Mouse (Mus musculus): ENCODE measurements around the gene Pkn1.

Pkn1 gene

GRCm38 (mm10) chr8:83693609-83694236 is 5.3 kb downstream of the Pkn1 start:
- in situ Hi-C loops (cut with MboI; ENCODE audit: low sequenced_read_pairs), result no loop called here

DNA sequence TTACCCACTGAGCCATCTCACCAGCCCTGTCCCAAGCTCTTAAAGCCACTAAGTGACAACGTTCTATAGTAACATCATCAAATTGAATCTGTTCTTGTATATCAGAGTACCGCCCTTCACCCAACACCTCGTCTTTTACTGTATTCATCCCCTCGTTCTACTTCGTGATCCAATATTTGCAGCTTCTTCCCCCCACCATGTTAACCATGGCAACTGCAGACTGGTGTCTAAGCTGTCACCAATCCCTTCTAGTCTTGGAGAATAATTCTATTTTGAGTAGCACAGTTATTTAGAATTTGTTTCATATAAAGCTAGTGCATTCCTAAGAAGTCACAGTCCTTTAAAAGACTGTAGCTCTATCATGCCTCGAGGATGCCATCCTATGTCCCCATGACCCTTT is 9.7 kb downstream of the Pkn1 start:
- in situ Hi-C loops (cut with MboI; ENCODE audit: low sequenced_read_pairs), result no loop called here

GRCm38 (mm10) chr8:83684517-83684916 is 14.5 kb downstream of the Pkn1 start:
- in situ Hi-C loops (cut with MboI; ENCODE audit: low sequenced_read_pairs), result no loop called here

DNA sequence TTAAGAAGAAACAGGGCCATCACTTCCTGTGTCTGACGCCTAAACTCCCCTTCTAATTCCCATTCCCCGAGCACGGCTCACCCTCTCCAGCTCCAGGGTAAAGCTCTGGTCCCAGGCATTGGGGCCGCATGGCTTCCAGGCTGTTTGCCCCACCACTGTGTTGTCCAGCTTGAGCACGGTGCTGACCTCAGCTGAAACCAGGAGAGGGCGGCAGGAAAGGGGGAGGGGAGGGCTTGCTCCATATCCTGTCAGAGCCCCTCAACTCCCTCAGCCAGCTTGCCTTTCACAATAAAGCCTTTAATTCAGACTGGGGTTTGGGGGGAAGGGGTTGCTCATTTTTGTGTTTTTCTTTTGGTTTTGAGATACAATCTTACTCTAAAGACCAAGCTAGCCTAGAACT is 17.9 kb downstream of the Pkn1 start:
- in situ Hi-C loops (cut with MboI; ENCODE audit: low sequenced_read_pairs), result no loop called here

DNA sequence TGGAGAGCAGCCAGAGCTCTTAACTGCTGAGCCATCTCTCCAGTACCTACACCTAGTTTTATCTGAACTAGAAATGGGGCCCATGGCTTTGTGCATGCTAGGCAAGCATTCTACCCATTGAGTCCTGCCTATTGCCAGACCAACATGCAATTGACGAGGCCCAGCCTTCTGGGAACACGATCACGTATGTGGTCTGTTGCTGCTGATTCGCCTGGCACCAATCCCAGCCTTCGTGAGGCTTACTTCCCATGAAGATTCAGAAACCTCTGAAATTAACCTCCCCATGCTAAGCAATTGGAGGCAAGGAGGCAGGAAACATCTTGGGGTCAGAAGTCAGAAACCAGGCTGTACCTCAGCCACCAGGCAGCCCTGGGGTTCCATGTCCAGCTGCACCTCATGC is 18.4 kb downstream of the Pkn1 start:
- in situ Hi-C loops (cut with MboI; ENCODE audit: low sequenced_read_pairs), result no loop called here

- in situ Hi-C loops (cut with MboI; ENCODE audit: low sequenced_read_pairs), result no loop called here
Observed at GRCm38 (mm10) chr8:83679866-83680265, 19.1 kb downstream of the Pkn1 start.

GRCm38 (mm10) chr8:83674497-83674896 is 24.5 kb downstream of the Pkn1 start:
- in situ Hi-C loops (cut with MboI; ENCODE audit: low sequenced_read_pairs), result no loop called here

DNA sequence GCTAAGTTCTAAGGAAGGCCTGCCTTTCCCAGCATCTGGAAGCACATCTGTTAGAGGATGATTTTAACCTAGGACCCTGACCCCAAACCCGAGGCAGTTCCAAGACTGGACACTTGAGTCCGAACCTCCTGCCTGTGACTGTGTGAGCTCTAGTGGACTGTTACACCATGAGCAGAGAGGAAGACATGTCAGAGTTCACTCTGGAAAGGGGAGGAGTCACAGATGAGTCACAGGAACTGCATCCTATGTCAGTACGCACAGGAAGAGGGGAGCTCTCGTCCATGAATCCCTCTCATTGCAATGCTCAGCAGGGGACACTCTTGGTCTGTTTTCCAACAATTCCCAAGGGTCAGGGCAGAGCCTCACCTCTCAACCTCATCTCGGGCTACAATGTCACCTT is 26.0 kb downstream of the Pkn1 start:
- in situ Hi-C loops (cut with MboI; ENCODE audit: low sequenced_read_pairs), result no loop called here

GRCm38 (mm10) chr8:83669013-83669412 is 30.0 kb downstream of the Pkn1 start:
- in situ Hi-C loops (cut with MboI; ENCODE audit: low sequenced_read_pairs), result no loop called here

DNA sequence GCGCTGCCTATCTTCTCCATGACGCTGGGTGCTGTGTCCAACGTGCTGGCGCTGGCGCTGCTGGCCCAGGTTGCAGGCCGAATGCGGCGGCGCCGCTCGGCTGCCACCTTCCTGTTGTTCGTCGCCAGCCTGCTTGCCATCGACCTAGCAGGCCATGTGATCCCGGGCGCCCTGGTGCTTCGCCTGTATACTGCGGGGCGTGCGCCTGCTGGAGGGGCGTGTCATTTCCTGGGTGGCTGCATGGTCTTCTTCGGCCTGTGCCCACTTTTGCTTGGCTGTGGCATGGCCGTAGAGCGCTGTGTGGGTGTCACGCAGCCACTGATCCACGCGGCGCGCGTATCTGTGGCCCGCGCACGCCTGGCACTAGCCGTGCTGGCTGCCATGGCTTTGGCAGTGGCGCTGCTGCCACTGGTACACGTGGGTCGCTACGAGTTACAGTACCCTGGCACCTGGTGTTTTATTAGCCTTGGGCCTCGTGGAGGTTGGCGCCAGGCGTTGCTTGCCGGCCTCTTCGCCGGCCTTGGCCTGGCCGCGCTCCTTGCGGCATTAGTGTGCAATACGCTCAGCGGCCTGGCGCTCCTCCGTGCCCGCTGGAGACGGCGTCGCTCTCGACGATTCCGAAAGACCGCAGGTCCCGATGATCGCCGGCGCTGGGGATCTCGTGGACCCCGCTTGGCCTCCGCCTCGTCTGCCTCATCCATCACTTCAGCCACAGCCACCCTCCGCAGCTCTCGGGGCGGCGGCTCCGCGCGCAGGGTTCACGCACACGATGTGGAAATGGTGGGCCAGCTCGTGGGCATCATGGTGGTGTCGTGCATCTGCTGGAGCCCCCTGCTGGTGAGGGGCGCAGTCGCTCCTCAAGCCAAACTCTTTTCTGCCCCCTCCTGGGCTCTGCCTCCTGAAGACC is 30.7 kb downstream of the Pkn1 start:
- in situ Hi-C loops (cut with MboI; ENCODE audit: low sequenced_read_pairs), result no loop called here

DNA sequence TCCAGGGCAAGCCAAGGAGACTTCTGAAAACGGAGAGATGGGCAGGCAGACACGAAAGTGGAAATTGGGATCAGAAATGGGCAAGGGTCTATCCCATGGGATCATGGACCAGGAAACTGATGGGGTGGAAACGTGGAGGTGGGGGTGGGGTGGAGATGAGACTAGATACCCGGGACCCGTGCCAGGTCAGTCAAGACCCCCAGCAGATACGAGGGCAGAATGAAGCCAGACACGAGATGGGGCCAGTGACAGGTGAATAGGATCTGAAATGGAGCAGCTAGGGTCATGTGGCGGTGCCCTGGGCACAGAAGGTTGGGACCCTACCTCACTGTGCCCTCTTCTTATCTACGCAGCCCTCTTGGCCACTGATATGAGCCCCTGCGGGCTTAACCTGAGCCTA is 31.5 kb downstream of the Pkn1 start:
- in situ Hi-C loops (cut with MboI; ENCODE audit: low sequenced_read_pairs), result no loop called here

GRCm38 (mm10) chr8:83666866-83667234 is 32.1 kb downstream of the Pkn1 start:
- in situ Hi-C loops (cut with MboI; ENCODE audit: low sequenced_read_pairs), result no loop called here

DNA sequence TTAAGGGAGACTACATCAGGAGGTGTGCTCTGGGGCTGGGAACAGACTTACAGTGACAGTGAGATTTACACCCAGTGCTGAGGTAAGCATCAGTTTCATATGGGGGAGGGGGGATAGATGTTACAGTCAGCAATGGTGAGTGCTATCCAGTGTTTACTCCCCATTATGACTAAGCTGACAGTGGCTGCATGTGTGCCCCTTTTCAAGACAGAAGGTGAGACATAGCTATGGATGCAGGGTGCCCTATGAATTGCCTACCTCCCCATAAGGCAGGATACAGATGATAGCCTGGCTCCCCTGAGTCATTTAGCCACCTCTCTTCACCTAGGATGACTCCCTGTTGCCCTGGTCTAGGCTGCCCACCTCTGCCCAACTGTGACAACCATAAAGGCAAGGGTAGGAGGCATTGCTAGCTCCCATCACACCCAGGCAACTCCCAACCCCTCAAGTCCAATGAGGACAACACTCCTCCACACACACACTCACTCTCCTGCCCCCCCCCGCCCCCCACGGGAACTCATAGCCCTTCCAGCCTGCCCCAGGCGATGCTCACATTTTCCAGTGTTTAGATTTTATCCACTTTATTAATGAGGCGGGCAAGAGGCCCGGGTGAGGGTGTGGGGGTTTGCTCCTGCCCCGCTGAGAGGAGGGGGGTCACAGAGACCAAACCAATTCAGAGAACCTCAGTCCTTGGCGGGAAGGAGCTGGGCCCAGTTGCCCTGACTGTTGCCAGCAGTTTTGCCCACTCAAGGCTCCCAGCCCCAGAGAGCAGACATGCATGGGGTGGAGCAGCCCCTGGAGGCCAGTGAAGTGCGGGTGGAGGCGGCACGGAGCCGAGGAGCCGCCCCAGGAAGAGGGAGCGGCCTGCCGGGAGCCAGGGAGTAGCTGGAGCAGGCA is 32.8 kb downstream of the Pkn1 start, which contains the start of gene Ptger1:
Ptger1 (plus strand) TSS at position 710 of the 897 bp plus-strand sequence.
- in situ Hi-C loops (cut with MboI; ENCODE audit: low sequenced_read_pairs), result no loop called here

- in situ Hi-C loops (cut with MboI; ENCODE audit: low sequenced_read_pairs), result no loop called here
Observed at GRCm38 (mm10) chr8:83664931-83665625, 33.9 kb downstream of the Pkn1 start.

DNA sequence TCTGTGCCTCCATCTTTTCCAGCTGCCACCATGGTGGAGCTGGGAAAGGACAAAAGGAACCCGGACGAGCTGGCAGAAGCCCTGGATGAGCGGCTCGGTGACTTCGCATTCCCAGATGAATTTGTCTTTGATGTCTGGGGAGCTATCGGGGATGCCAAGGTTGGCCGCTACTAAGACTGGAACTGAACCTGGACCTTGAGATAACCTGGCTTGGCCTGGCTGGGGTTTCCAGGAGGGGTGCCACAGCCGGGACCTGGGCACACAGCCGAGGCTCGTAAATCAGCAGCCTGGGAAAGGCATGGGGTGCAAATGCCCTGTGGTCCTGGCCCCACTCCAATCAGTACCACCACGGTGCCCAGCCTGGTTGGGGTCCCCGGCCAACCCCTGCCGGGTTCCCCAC is 34.9 kb downstream of the Pkn1 start:
- in situ Hi-C loops (cut with MboI; ENCODE audit: low sequenced_read_pairs), result no loop called here

DNA sequence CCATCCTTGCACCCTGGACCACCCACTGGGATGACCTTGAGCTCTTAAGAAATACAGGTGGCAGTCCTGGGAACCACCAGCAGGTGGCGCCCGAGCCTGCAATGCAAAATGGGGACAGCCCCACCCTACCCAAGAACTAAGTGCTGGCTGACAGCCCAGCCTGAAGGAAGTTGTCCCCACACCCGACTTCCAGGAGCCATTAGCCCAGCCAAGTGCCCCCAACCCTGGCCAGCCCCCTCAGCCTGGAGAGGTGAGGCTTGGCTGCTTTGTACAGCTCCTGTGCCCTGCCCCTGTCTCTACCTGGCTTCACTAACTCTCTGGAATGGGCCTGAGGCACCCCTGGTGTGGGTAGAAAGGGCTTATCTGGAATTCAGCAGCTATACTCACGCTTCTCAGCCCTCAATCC is 36.6 kb downstream of the Pkn1 start:
- in situ Hi-C loops (cut with MboI; ENCODE audit: low sequenced_read_pairs), result no loop called here

DNA sequence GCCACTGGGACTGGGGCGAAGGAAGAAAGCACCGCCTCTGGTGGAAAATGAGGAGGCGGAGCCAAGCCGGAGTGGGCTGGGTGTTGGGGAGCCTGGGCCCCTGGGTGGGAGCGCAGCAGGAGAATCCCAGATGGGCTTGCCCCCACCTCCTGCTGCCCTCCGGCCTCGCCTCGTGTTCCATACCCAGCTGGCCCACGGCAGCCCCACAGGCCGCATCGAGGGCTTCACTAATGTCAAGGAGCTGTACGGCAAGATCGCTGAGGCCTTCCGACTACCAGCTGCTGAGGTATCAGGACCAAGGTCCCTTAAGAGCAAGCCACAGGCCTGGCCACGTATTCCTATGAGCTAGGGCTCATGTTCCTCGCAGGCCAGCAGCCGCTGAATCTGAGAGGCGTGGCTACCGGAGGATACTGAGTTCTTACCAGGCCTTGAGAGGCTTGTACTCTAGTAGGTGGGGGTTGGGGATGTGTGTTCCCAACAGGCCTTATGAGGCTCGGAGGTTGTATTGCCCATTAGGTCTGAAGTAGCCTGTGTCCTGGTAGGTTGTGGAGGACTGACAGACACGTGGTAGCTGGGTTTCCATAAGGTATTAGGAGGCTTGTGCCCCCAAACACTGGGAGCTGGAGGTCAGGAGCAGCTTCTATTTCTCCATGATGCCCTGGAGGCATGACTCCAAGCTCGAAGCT is 37.8 kb downstream of the Pkn1 start:
- in situ Hi-C loops (cut with MboI; ENCODE audit: low sequenced_read_pairs), result no loop called here

DNA sequence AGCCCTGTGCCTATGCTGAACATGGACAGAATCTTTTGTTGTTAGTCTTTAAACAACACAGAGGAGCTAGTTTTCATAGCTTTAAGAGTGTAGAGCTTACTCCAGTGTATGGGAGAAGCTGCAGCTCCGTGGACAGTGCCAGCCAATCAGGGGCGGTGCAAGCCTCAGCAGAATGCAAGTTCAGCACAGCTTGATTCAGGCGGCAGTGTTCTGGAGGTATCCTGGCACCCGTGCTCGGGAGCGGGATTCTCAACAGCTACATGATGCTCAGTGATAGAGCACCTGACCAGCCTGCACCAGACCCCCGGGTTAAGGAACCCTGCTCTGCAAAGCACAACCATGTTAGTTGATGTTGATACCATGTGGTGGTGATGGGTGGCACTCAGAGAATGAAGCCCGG is 38.4 kb downstream of the Pkn1 start:
- in situ Hi-C loops (cut with MboI; ENCODE audit: low sequenced_read_pairs), result no loop called here

DNA sequence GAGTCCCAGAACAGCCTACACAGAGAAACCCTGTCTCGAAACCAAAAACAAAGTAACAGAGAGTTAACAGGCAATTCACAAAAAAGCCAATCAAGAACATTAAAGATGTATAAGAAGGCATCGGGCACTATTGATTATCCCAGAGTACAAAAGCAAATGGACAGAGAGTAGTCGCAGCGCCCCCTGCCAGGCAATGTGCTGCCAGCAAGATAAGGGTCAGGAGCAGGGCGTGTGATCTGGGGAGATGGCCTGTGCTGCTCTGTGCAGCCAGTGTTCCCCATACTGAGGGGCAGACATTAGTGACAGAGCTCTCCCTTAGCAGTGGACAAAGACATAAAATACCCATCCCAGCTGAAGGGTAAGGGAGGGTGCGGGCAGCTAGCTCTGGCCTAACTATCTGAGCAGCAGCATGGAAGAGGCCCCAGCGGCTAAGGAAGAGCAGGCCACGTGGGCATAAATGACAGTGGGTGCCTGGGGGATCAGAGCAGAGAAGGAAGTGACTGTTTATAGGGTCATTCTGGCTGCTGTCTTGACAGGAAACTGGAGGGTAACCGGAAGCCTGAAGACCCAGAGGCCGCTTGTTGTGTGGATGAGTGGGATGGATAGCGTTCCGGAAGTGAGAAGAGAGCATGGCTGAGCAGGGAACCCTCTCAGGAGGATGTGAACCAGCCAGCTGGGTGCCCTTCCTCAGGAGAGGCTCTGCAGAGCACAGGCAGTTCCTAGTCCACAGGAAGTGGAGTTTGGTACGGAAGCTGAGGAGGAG is 42.3 kb downstream of the Pkn1 start:
- in situ Hi-C loops (cut with MboI; ENCODE audit: low sequenced_read_pairs), result no loop called here

All from CH12F3 (cell line).